ENCODE assay signal across 10 mouse cellular contexts in the genomic region with DNA sequence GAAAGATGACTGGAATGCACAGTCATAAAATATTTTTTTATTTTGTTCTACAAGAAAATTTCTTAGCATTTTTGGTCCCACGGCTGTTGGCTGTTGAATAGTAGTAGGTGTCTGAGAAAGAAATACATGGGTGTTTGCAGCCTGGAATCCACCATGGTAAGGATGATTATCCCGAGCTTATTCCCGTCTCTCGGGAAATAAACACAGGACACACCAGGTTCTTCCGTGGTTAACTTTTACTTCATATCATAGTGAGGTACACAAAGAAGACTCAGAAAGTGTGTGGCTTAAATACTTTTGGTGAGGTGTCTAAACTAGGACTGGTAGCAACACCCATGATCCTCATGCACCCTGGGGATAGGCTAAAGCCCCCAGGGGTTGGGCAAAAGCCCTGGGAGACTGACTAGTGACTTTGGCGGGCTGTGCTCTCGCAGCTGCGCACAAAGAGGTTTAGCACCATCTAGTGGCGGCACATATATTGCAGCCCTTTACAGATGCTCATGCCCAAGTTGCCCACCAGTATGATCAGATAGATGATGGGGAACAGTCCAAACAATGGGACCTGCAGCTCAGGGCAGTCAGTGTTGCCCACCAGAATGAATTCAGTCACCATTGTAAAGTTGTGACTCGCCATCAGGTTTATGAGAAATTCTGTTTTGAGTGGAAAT. TPM values are rescaled to one million over a fixed set of nuclear protein-coding genes. Genes with fewer than 3 reads are reported as not detected.
A peak's percentile ranks its signal among the peaks of the same experiment; 100 is the strongest.
DNase-seq lines count a peak whose midpoint lies in the region; ATAC-seq and TF ChIP-seq lines count a peak whose summit lies in the region.
"Had no signal": no experiment of that assay in that cellular context is flagged by ENCODE, and none has a peak within 500 bp of the region (broad histone marks: within the 10 kb centered on the region; RNA-seq: fewer than 3 reads in every experiment).

No protein-coding gene starts in this region.

- no peaks in the 10 kb centered on the region for H3K79me2 ChIP-seq in liver, adult 2 months (ENCODE audit: control insufficient read depth, insufficient read depth, low read length)

- DNase-seq in gastrocnemius, postnatal 14 days: peak; percentile 10
- DNase-seq in gastrocnemius, postnatal 25 days: no peak
- peak; percentile 77 for DNase-seq in embryo, embryonic 10.5 days (ENCODE audit: low spot score)
- peak; percentile 48 for DNase-seq in kidney, postnatal 0 days (ENCODE audit: low spot score)
- DNase-seq in liver, adult 2 months (ENCODE audit: extremely low read depth, low read depth, low spot score): peak; percentile 18
- DNase-seq in thymus, postnatal 0 days (ENCODE audit: low spot score): peak; percentile 61

- peak; percentile 83 for TF ChIP-seq CTCF in kidney, postnatal 0 days (IDR thresholded peaks at IDR 0.05; ENCODE audit: low read depth)
- peak; percentile 74 for TF ChIP-seq CTCF in liver, adult 2 months (IDR thresholded peaks at IDR 0.05; ENCODE audit: low read depth, low read length)

- WGBS in heart, embryonic 12.5 days: 32% methylated on average over 10 of the region's 10 CpGs
- WGBS in kidney, postnatal 0 days: 36% methylated on average over 10 of the region's 10 CpGs
- 29% methylated on average over 10 of the region's 10 CpGs for whole genome bisulfite sequencing in liver, adult 2 months
- 45% methylated on average over 10 of the region's 10 CpGs for WGBS in neural tube, embryonic 12.5 days

- ATAC-seq in heart, embryonic 12.5 days (ENCODE audit: insufficient number of reproducible peaks, low FRiP score): no peak
- no peak; the same call in 1 of the 2 replicates for ATAC-seq in kidney, postnatal 0 days (replicated peaks; ENCODE audit: low FRiP score, low read depth)
- peak; percentile 68 for ATAC-seq in neural tube, embryonic 12.5 days (ENCODE audit: low FRiP score, low read depth)

- intact Hi-C loops in gastrocnemius, postnatal 14 days (cut with DNase I; ENCODE audit: low total_unique reads): loop anchor here (5.0 kb wide), 1 partner anchor 737 kb away; no protein-coding TSS in a partner anchor

- no peaks in the 10 kb centered on the region for H3K4me1 ChIP-seq in heart, embryonic 12.5 days (replicated peaks)
- no peaks in the 10 kb centered on the region for H3K4me1 ChIP-seq in kidney, postnatal 0 days (replicated peaks; ENCODE audit: insufficient read depth, low read length)
- H3K4me1 ChIP-seq in liver, adult 2 months (ENCODE audit: control insufficient read depth, insufficient read depth, low read length): no peaks in the 10 kb centered on the region
- H3K4me1 ChIP-seq in neural tube, embryonic 12.5 days: no peaks in the 10 kb centered on the region
- H3K4me1 ChIP-seq: limb, embryonic 12.5 days had no signal

- no peaks in the 10 kb centered on the region for H3K27me3 ChIP-seq in heart, embryonic 12.5 days (replicated peaks)
- H3K27me3 ChIP-seq in kidney, postnatal 0 days (ENCODE audit: insufficient read depth, low read length): no peaks in the 10 kb centered on the region
- H3K27me3 ChIP-seq in liver, adult 2 months (ENCODE audit: control insufficient read depth, insufficient read depth, low read length): no peaks in the 10 kb centered on the region
- no peaks in the 10 kb centered on the region for H3K27me3 ChIP-seq in neural tube, embryonic 12.5 days (replicated peaks)
- H3K27me3 ChIP-seq: limb, embryonic 12.5 days had no signal

- no peak overlapping the region for H3K27ac ChIP-seq in heart, embryonic 12.5 days (ENCODE audit: poor library complexity, severe bottlenecking)
- no peak overlapping the region for H3K27ac ChIP-seq in kidney, postnatal 0 days
- no peak overlapping the region for H3K27ac ChIP-seq in liver, adult 2 months (replicated peaks; ENCODE audit: insufficient read depth, low read depth, low read length)
- no peak overlapping the region for H3K27ac ChIP-seq in neural tube, embryonic 12.5 days
- H3K27ac ChIP-seq: limb, embryonic 12.5 days had no signal

- no peak overlapping the region for H3K9ac ChIP-seq in heart, embryonic 12.5 days
- H3K9ac ChIP-seq in kidney, postnatal 0 days (ENCODE audit: low read depth, low read length): no peak overlapping the region
- H3K9ac ChIP-seq in liver, adult 2 months (ENCODE audit: low read depth, low read length): no peak overlapping the region
- H3K9ac ChIP-seq in neural tube, embryonic 12.5 days: no peak overlapping the region
- H3K9ac ChIP-seq: limb, embryonic 12.5 days had no signal

- peak overlapping the region; percentile 50; the same call in 1 of the 2 replicates for H3K4me2 ChIP-seq in heart, embryonic 12.5 days
- no peak overlapping the region for H3K4me2 ChIP-seq in kidney, postnatal 0 days (ENCODE audit: low read length)
- H3K4me2 ChIP-seq in neural tube, embryonic 12.5 days (replicated peaks): no peak overlapping the region
- H3K4me2 ChIP-seq: limb, embryonic 12.5 days had no signal

- no peak for TF ChIP-seq POLR2A in liver, adult 2 months (IDR thresholded peaks at IDR 0.05; ENCODE audit: extremely low read depth, insufficient read depth, low read length)

- H3K36me3 ChIP-seq in heart, embryonic 12.5 days: no peaks in the 10 kb centered on the region
- no peaks in the 10 kb centered on the region for H3K36me3 ChIP-seq in kidney, postnatal 0 days (ENCODE audit: insufficient read depth, low read length)
- no peaks in the 10 kb centered on the region for H3K36me3 ChIP-seq in liver, adult 2 months (ENCODE audit: control insufficient read depth, insufficient read depth, low read length)
- no peaks in the 10 kb centered on the region for H3K36me3 ChIP-seq in neural tube, embryonic 12.5 days
- H3K36me3 ChIP-seq: limb, embryonic 12.5 days had no signal

- H3K9me3 ChIP-seq in heart, embryonic 12.5 days (replicated peaks): no peaks in the 10 kb centered on the region
- H3K9me3 ChIP-seq in kidney, postnatal 0 days (replicated peaks; ENCODE audit: low read length): no peaks in the 10 kb centered on the region
- no peaks in the 10 kb centered on the region for H3K9me3 ChIP-seq in neural tube, embryonic 12.5 days
- H3K9me3 ChIP-seq: limb, embryonic 12.5 days had no signal

- H3K4me3 ChIP-seq in heart, embryonic 12.5 days: no peak overlapping the region
- no peak overlapping the region for H3K4me3 ChIP-seq in kidney, postnatal 0 days (replicated peaks; ENCODE audit: low read depth, low read length)
- no peak overlapping the region for H3K4me3 ChIP-seq in liver, adult 2 months (ENCODE audit: insufficient read depth, low read depth, low read length)
- no peak overlapping the region for H3K4me3 ChIP-seq in neural tube, embryonic 12.5 days
- H3K4me3 ChIP-seq: limb, embryonic 12.5 days had no signal

RNA-seq across cellular contexts. Expression of gene Olfr1066, which starts 8.5 kb away (rescaled TPM):
- not detected for total RNA-seq in gastrocnemius, postnatal 14 days (2021)
- not detected for total RNA-seq in gastrocnemius, postnatal 25 days (2021)
- polyA plus RNA-seq in heart, embryonic 12.5 days (2016; fragmentation: Nextera tagmentation; extraction: Ambion mirVana): not detected in 2 replicates
- polyA plus RNA-seq in kidney, postnatal 0 days (2015; fragmentation: Nextera tagmentation; extraction: Ambion mirVana): not detected in 2 replicates
- total RNA-seq in liver, adult 2 months (2014; rRNA removed): not detected in 2 replicates
- polyA plus RNA-seq in liver, adult 2 months (2012; rRNA removed): not detected in 2 replicates
- not detected in 2 replicates for polyA plus RNA-seq in neural tube, embryonic 12.5 days (2016; fragmentation: Nextera tagmentation; extraction: Ambion mirVana)
- polyA plus RNA-seq in thymus, postnatal 0 days (2015; fragmentation: Nextera tagmentation; extraction: Ambion mirVana): not detected in 2 replicates
- total RNA-seq: MEL had no signal
- polyA plus RNA-seq: limb, embryonic 12.5 days had no signal

RNA-seq across cellular contexts. Expression of gene Olfr1065, which starts 14.2 kb away (rescaled TPM):
- total RNA-seq in gastrocnemius, postnatal 14 days (2021): not detected
- total RNA-seq in gastrocnemius, postnatal 25 days (2021): not detected
- not detected in 2 replicates for polyA plus RNA-seq in heart, embryonic 12.5 days (2016; fragmentation: Nextera tagmentation; extraction: Ambion mirVana)
- polyA plus RNA-seq in kidney, postnatal 0 days (2015; fragmentation: Nextera tagmentation; extraction: Ambion mirVana): not detected in 2 replicates
- not detected in 2 replicates for total RNA-seq in liver, adult 2 months (2014; rRNA removed)
- polyA plus RNA-seq in liver, adult 2 months (2012; rRNA removed): not detected in 2 replicates
- not detected in 2 replicates for polyA plus RNA-seq in neural tube, embryonic 12.5 days (2016; fragmentation: Nextera tagmentation; extraction: Ambion mirVana)
- not detected in 2 replicates for polyA plus RNA-seq in thymus, postnatal 0 days (2015; fragmentation: Nextera tagmentation; extraction: Ambion mirVana)
- total RNA-seq: MEL had no signal
- polyA plus RNA-seq: limb, embryonic 12.5 days had no signal

RNA-seq across cellular contexts. Expression of gene Olfr228, which starts 22.6 kb away (rescaled TPM):
- total RNA-seq in gastrocnemius, postnatal 14 days (2021): not detected
- total RNA-seq in gastrocnemius, postnatal 25 days (2021): not detected
- not detected in 2 replicates for polyA plus RNA-seq in heart, embryonic 12.5 days (2016; fragmentation: Nextera tagmentation; extraction: Ambion mirVana)
- not detected in 2 replicates for polyA plus RNA-seq in kidney, postnatal 0 days (2015; fragmentation: Nextera tagmentation; extraction: Ambion mirVana)
- not detected in 2 replicates for total RNA-seq in liver, adult 2 months (2014; rRNA removed)
- polyA plus RNA-seq in liver, adult 2 months (2012; rRNA removed): not detected in 2 replicates
- not detected in 2 replicates for polyA plus RNA-seq in neural tube, embryonic 12.5 days (2016; fragmentation: Nextera tagmentation; extraction: Ambion mirVana)
- not detected in 2 replicates for polyA plus RNA-seq in thymus, postnatal 0 days (2015; fragmentation: Nextera tagmentation; extraction: Ambion mirVana)
- total RNA-seq: MEL had no signal
- polyA plus RNA-seq: limb, embryonic 12.5 days had no signal

RNA-seq across cellular contexts. Expression of gene Olfr1062, which starts 38.0 kb away (rescaled TPM):
- total RNA-seq in gastrocnemius, postnatal 14 days (2021): not detected
- not detected for total RNA-seq in gastrocnemius, postnatal 25 days (2021)
- polyA plus RNA-seq in heart, embryonic 12.5 days (2016; fragmentation: Nextera tagmentation; extraction: Ambion mirVana): not detected in 2 replicates
- polyA plus RNA-seq in kidney, postnatal 0 days (2015; fragmentation: Nextera tagmentation; extraction: Ambion mirVana): not detected in 2 replicates
- not detected in 2 replicates for total RNA-seq in liver, adult 2 months (2014; rRNA removed)
- polyA plus RNA-seq in liver, adult 2 months (2012; rRNA removed): not detected in 2 replicates
- not detected in 2 replicates for polyA plus RNA-seq in neural tube, embryonic 12.5 days (2016; fragmentation: Nextera tagmentation; extraction: Ambion mirVana)
- polyA plus RNA-seq in thymus, postnatal 0 days (2015; fragmentation: Nextera tagmentation; extraction: Ambion mirVana): 0.06 and 0.07 TPM in 2 replicates
- total RNA-seq: MEL had no signal
- polyA plus RNA-seq: limb, embryonic 12.5 days had no signal

RNA-seq across cellular contexts. Expression of gene Olfr1076, which starts 43.7 kb away (rescaled TPM):
- total RNA-seq in gastrocnemius, postnatal 14 days (2021): not detected
- total RNA-seq in gastrocnemius, postnatal 25 days (2021): not detected
- not detected in 2 replicates for polyA plus RNA-seq in heart, embryonic 12.5 days (2016; fragmentation: Nextera tagmentation; extraction: Ambion mirVana)
- not detected in 2 replicates for polyA plus RNA-seq in kidney, postnatal 0 days (2015; fragmentation: Nextera tagmentation; extraction: Ambion mirVana)
- total RNA-seq in liver, adult 2 months (2014; rRNA removed): not detected in 2 replicates
- polyA plus RNA-seq in liver, adult 2 months (2012; rRNA removed): not detected in 2 replicates
- polyA plus RNA-seq in neural tube, embryonic 12.5 days (2016; fragmentation: Nextera tagmentation; extraction: Ambion mirVana): not detected in 2 replicates
- polyA plus RNA-seq in thymus, postnatal 0 days (2015; fragmentation: Nextera tagmentation; extraction: Ambion mirVana): not detected in 2 replicates
- total RNA-seq: MEL had no signal
- polyA plus RNA-seq: limb, embryonic 12.5 days had no signal
